Mouse (Mus musculus) lung, embryonic 14.5 days (tissue): Measurements from ENCODE around the gene Ptprm. TPM values are rescaled to one million over a fixed set of nuclear protein-coding genes. Genes with fewer than 3 reads are reported as not detected.

Experiments
- ATAC-seq: fragments of 200-750 bp; cut with Nextera tagmentation; 2 replicates; pipeline ENCODE4 v1.8.0; 2017; ENCODE audit warnings: mild to moderate bottlenecking, moderate TSS enrichment, moderate library complexity; ENCODE audit not compliant: insufficient read depth
- DNase-seq: peaks from one replicate; pipeline ENCODE4 v3.0.0-alpha.2; 2015
- H3K27ac ChIP-seq: fragments of 300-500 bp; sonication (generic); 2 replicates; pipeline ENCODE4 v1.5.1; 2014; ENCODE audit warnings: low read depth, mild to moderate bottlenecking, moderate library complexity
- H3K27me3 ChIP-seq: fragments of 300-500 bp; sonication (generic); 2 replicates; pipeline ENCODE4 v1.6.1; 2014; ENCODE audit warnings: low read length, control low read depth; ENCODE audit not compliant: insufficient read depth
- H3K36me3 ChIP-seq: fragments of 300-500 bp; sonication (generic); 2 replicates; pipeline ENCODE4 v1.6.1; 2014; ENCODE audit warnings: control low read depth; ENCODE audit not compliant: insufficient read depth
- H3K4me1 ChIP-seq: fragments of 300-500 bp; sonication (generic); 2 replicates; pipeline ENCODE4 v1.6.1; 2014; ENCODE audit warnings: antibody characterized with exemption, control low read depth; ENCODE audit not compliant: insufficient read depth
- H3K4me2 ChIP-seq: fragments of 300-500 bp; sonication (generic); 2 replicates; pipeline ENCODE4 v1.6.1; 2014; ENCODE audit warnings: mild to moderate bottlenecking
- H3K4me3 ChIP-seq: fragments of 300-500 bp; sonication (generic); 2 replicates; pipeline ENCODE4 v1.5.1; 2014; ENCODE audit warnings: low read depth, low read length
- H3K9ac ChIP-seq: fragments of 300-500 bp; sonication (generic); 2 replicates; pipeline ENCODE4 v1.6.1; 2014
- H3K9me3 ChIP-seq: fragments of 300-500 bp; sonication (generic); 2 replicates; pipeline ENCODE4 v1.6.1; 2016; ENCODE audit warnings: low read depth, low read length, control low read depth
- CTCF ChIP-seq: IDR thresholded peaks from 2 replicates; pipeline ENCODE4 v1.5.1; 2016; ENCODE audit warnings: antibody characterized with exemption, low read depth
- WGBS: fragments of 180-500 bp; shearing (Covaris S2); extraction: QIAGEN DNeasy Blood & Tissue Kit; methylation state at CpG from one replicate; pipeline ENCODE4 v1.1.7; 2014; 5-methylcytosine and 5-hydroxymethylcytosine counted together
- polyA plus RNA-seq: library from polyadenylated mRNA; unstranded; fragments of >200 nt; fragmentation: Nextera tagmentation; extraction: Ambion mirVana; gene quantifications from 2 replicates; pipeline ENCODE4 v1.2.1, GENCODE M21; 2014

Gene Ptprm
- polyA plus RNA-seq, 1 experiment from 2014 or later = 45.4 TPM

- peak; percentile 36 for DNase-seq
- TF ChIP-seq CTCF = no peak
- Histone ChIP-seq H3K4me1 (peaks cover 10% of the 10 kb centered on the region; the same call in 1 of the 2 replicates), H3K36me3 (no peaks in the 10 kb centered on the region), H3K4me3 (no peak overlapping the region), H3K9ac (no peak overlapping the region), H3K4me2 (no peak overlapping the region), H3K9me3 (no peaks in the 10 kb centered on the region), H3K27me3 (no peaks in the 10 kb centered on the region), H3K27ac (no peak overlapping the region)
- WGBS = 69% methylated on average over 10 of the region's 10 CpGs
- ATAC-seq = no peak
Observed at GRCm38 (mm10) chr17:67346921-67347320, 7.3 kb downstream of the Ptprm start.

- no peak for ATAC-seq
- Histone ChIP-seq H3K4me1 (0 out of 2 replicates have a peak, but pooled peaks cover under 1% of the 10 kb centered on the region), H3K4me3 (no peak overlapping the region), H3K4me2 (no peak overlapping the region), H3K27me3 (no peaks in the 10 kb centered on the region), H3K27ac (no peak overlapping the region), H3K9ac (no peak overlapping the region), H3K36me3 (no peaks in the 10 kb centered on the region), H3K9me3 (no peaks in the 10 kb centered on the region)
- WGBS = 81% methylated on average over 8 of the region's 8 CpGs
- TF ChIP-seq CTCF = no peak
- no peak for DNase-seq
Observed at GRCm38 (mm10) chr17:67345157-67345556, 9.1 kb downstream of the Ptprm start.

- no peaks in the 10 kb centered on the region for H3K4me1 ChIP-seq
- no peak for DNase-seq
- no peaks in the 10 kb centered on the region for H3K9me3 ChIP-seq
- no peaks in the 10 kb centered on the region for H3K27me3 ChIP-seq
- no peak overlapping the region for H3K27ac ChIP-seq
- no peak for ATAC-seq
- H3K36me3 ChIP-seq = no peaks in the 10 kb centered on the region
- H3K9ac ChIP-seq = no peak overlapping the region
- no peak overlapping the region for H3K4me2 ChIP-seq
- H3K4me3 ChIP-seq = no peak overlapping the region
- 70% methylated on average over 2 of the region's 2 CpGs for WGBS
- TF ChIP-seq CTCF = no peak
Observed at GRCm38 (mm10) chr17:67343471-67343870, 10.8 kb downstream of the Ptprm start.

DNA sequence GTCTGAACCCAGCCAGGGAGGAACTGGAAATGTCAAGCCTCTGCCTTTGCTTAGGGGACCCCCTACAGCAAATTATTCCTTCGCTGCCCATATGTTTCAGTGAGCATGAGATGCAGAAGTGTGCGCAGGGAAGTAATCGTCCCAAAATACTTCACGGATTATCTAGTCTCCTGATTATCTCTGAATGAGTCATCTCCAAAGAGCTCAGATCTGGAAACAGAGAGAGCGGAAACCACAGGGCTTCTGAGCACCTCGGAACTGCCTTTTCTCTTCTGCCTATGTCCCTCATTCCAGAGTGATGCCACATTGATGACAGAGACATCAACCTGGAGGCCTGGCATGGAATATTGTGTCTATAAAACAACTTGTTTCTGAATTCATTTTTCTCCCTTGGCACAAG, 11.3 kb downstream of the Ptprm start:
- H3K4me2 ChIP-seq = no peak overlapping the region
- H3K9ac ChIP-seq = no peak overlapping the region
- H3K27ac ChIP-seq = no peak overlapping the region
- DNase-seq = no peak
- ATAC-seq = no peak
- H3K9me3 ChIP-seq = no peaks in the 10 kb centered on the region
- WGBS = 85% methylated on average over 6 of the region's 6 CpGs
- no peaks in the 10 kb centered on the region for H3K4me1 ChIP-seq
- H3K4me3 ChIP-seq = no peak overlapping the region
- H3K27me3 ChIP-seq = no peaks in the 10 kb centered on the region
- no peaks in the 10 kb centered on the region for H3K36me3 ChIP-seq
- no peak for TF ChIP-seq CTCF

- no peak for TF ChIP-seq CTCF
- Histone ChIP-seq H3K27me3 (no peaks in the 10 kb centered on the region), H3K9me3 (no peaks in the 10 kb centered on the region), H3K4me3 (no peak overlapping the region), H3K9ac (no peak overlapping the region), H3K4me1 (no peaks in the 10 kb centered on the region), H3K36me3 (no peaks in the 10 kb centered on the region), H3K4me2 (no peak overlapping the region), H3K27ac (no peak overlapping the region)
- ATAC-seq = no peak
- WGBS = 67% methylated on average over 6 of the region's 6 CpGs
- DNase-seq = no peak
Observed at GRCm38 (mm10) chr17:67340362-67340761, 13.9 kb downstream of the Ptprm start.

- no peak overlapping the region for H3K9ac ChIP-seq
- H3K27ac ChIP-seq = no peak overlapping the region
- DNase-seq (no peak), ATAC-seq (no peak)
- TF ChIP-seq CTCF = no peak
- WGBS = 86% methylated on average over 5 of the region's 5 CpGs
- no peak overlapping the region for H3K4me2 ChIP-seq
- no peaks in the 10 kb centered on the region for H3K27me3 ChIP-seq
- no peaks in the 10 kb centered on the region for H3K4me1 ChIP-seq
- H3K36me3 ChIP-seq = no peaks in the 10 kb centered on the region
- no peak overlapping the region for H3K4me3 ChIP-seq
- H3K9me3 ChIP-seq = no peaks in the 10 kb centered on the region
Observed at GRCm38 (mm10) chr17:67339569-67339968, 14.7 kb downstream of the Ptprm start.

GRCm38 (mm10) chr17:67334310-67334709, 19.9 kb downstream of the Ptprm start:
- WGBS = 72% methylated on average over 3 of the region's 3 CpGs
- no peak overlapping the region for H3K27ac ChIP-seq
- no peak overlapping the region for H3K9ac ChIP-seq
- H3K4me1 ChIP-seq = no peaks in the 10 kb centered on the region
- no peaks in the 10 kb centered on the region for H3K36me3 ChIP-seq
- DNase-seq = no peak
- no peaks in the 10 kb centered on the region for H3K9me3 ChIP-seq
- H3K4me2 ChIP-seq = no peak overlapping the region
- H3K27me3 ChIP-seq = no peaks in the 10 kb centered on the region
- no peak overlapping the region for H3K4me3 ChIP-seq
- ATAC-seq = no peak
- TF ChIP-seq CTCF = no peak

GRCm38 (mm10) chr17:67329435-67329834, 24.8 kb downstream of the Ptprm start:
- H3K27me3 ChIP-seq = no peaks in the 10 kb centered on the region
- H3K9me3 ChIP-seq = no peaks in the 10 kb centered on the region
- H3K4me2 ChIP-seq = no peak overlapping the region
- H3K4me1 ChIP-seq = no peaks in the 10 kb centered on the region
- H3K4me3 ChIP-seq = no peak overlapping the region
- WGBS = 74% methylated on average over 4 of the region's 4 CpGs
- H3K9ac ChIP-seq = no peak overlapping the region
- ATAC-seq (no peak), DNase-seq (no peak)
- no peak for TF ChIP-seq CTCF
- H3K36me3 ChIP-seq = no peaks in the 10 kb centered on the region
- no peak overlapping the region for H3K27ac ChIP-seq
